Mouse (Mus musculus): ENCODE results near the gene Tmub1. TPM values are rescaled to one million over a fixed set of nuclear protein-coding genes. Genes with fewer than 3 reads are reported as not detected.

Gene Tmub1
- 18.9 and 19.7 TPM in 2 replicates for polyA plus RNA-seq (2016; fragmentation: Nextera tagmentation; extraction: Ambion mirVana)

DNA sequence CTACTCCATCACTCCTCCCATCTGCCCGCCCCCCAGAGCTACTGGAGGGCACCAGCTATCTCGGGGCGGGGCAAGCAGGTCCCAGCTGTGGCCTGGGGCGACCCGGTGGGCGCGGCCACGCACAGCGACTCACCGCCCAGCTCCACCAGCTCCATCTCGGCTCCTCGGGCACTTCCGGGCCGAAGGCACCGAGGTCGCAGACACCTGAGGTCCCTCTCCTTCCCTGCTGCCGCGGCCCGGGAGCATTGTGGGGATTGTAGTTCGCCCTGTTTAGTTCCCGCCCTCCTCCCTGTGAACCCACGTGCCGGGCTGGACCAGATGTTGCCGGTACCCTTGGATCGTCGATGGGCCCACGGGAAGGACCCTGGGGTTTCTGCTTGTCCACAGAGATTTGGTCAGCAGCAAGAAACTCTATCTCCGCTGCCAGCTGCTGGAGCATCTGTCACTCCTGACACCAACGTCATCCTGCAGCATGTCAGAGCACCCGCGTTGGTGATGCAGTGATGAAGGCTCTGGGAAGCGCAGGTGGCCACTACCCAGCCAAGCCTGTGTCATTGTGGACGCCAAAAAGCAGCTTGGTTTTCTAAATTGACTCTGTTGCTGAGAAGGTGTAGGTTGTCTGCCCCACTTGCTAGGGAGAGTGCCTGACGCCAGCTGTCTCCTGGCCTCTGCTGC, at the start of gene Tmub1:
Tmub1 (minus strand) TSS at position 231 of the 675 bp plus-strand sequence.
- H3K27ac ChIP-seq (ENCODE audit: poor library complexity, severe bottlenecking) = peak within 1 kb of the TSS; percentile 45; the same call in 1 of the 2 replicates
- H3K4me1 ChIP-seq (replicated peaks) = peaks cover 27% of the 10 kb centered on the region
- H3K9ac ChIP-seq = peak within 1 kb of the TSS; percentile 64
- peak within 1 kb of the TSS; percentile 83 for H3K4me2 ChIP-seq
- H3K9me3 ChIP-seq (replicated peaks) = no peaks in the 10 kb centered on the region
- 2% methylated on average over 34 of the region's 34 CpGs for WGBS
- peak; percentile 68 for ATAC-seq (ENCODE audit: insufficient number of reproducible peaks, low FRiP score)
- H3K27me3 ChIP-seq (replicated peaks) = no peaks in the 10 kb centered on the region
- peaks cover 16% of the 10 kb centered on the region for H3K36me3 ChIP-seq
- peak within 1 kb of the TSS; percentile 60 for H3K4me3 ChIP-seq

DNA sequence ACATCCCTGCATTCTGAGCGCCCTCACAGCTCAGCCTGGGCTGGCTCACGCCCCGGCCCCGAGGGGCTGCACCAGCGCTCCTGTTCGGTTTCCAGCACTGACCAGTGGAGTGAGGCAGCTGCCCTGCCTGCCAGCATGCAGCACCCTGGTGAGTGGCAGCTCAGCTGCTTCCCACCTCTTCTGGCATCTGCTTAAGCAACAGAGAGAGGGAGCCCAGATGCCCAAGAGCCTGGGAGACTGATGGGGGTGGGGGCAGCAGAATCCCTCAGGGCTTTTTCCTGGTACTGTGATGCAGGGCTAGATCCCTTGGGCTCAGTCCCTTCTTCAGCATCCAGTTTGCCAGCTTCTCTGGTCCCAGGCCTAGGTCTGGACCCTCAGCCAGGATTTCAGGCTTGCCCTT, 49.1 kb upstream of the Tmub1 start:
- no peak for ATAC-seq (ENCODE audit: insufficient number of reproducible peaks, low FRiP score)
- no peak overlapping the region for H3K27ac ChIP-seq (ENCODE audit: poor library complexity, severe bottlenecking)
- WGBS = 69% methylated on average over 6 of the region's 6 CpGs
- H3K4me1 ChIP-seq (replicated peaks) = 0 out of 2 replicates have a peak, but pooled peaks cover 5% of the 10 kb centered on the region
- H3K27me3 ChIP-seq (replicated peaks) = 0 out of 2 replicates have a peak, but pooled peaks cover 6% of the 10 kb centered on the region
- H3K9me3 ChIP-seq (replicated peaks) = no peaks in the 10 kb centered on the region
- H3K9ac ChIP-seq = no peak overlapping the region
- H3K4me2 ChIP-seq = no peak overlapping the region
- H3K4me3 ChIP-seq = no peak overlapping the region
- H3K36me3 ChIP-seq = peaks cover 98% of the 10 kb centered on the region

DNA sequence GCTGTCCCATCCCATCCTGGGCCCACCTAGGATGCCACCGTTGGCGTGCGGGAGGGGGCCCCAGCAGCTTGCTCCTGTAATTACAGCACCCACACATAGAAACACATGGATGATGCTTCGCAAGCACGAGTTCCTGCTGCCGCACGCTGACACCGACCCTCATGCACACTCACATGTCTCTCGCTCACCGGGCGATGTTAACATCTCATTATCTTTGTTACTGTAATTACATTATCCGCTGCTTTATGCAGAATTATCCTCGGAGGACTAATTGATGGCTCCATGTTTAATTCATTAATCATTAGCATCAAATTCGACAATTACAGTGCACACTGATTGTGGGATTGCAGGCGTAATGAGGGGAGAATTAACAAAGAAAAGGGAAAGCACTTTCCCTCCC, 47.4 kb upstream of the Tmub1 start:
- Histone ChIP-seq H3K27ac (ENCODE audit: poor library complexity, severe bottlenecking) (no peak overlapping the region), H3K4me3 (no peak overlapping the region), H3K9me3 (replicated peaks) (no peaks in the 10 kb centered on the region), H3K4me1 (replicated peaks) (0 out of 2 replicates have a peak, but pooled peaks cover 1% of the 10 kb centered on the region), H3K4me2 (no peak overlapping the region), H3K36me3 (peaks cover 98% of the 10 kb centered on the region), H3K9ac (no peak overlapping the region), H3K27me3 (replicated peaks) (no peaks in the 10 kb centered on the region)
- WGBS = 92% methylated on average over 15 of the region's 15 CpGs
- ATAC-seq (ENCODE audit: insufficient number of reproducible peaks, low FRiP score) = no peak

DNA sequence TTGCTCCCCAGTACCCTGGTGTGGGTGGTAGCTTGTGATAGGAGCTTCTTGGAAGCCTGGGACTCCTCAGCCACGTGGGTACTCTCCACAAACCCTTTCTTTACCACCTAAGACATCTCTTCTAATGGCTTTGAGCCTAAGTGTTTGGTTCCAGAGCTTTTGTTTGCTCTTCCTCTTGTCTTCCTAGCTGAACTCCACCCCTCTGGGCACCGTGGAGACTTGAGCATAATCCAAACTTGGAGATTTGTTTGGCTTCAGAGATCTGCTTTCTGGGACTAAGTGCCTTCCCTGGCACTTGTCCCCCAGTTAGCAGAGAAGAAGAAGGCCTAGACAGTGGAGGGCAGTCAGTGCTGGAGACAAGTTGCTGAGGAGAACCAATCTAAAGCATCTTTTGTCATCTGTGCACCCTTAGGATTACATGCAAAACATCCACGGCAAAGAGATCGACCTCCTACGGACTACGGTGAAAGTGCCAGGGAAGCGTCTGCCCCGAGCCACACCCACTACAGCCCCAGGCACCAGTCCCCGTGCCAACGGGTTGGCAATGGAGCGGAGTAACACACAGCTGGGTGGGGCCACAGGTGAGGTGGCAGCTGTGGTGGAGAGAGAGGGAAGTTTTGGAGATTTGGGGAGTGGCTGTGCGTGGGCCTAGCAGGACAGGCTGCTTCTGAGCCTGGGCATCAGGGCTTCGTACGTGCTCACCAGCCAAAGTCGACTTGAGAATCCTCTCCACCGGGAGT, 45.1 kb upstream of the Tmub1 start:
- WGBS = 91% methylated on average over 16 of the region's 16 CpGs
- no peaks in the 10 kb centered on the region for H3K27me3 ChIP-seq (replicated peaks)

DNA sequence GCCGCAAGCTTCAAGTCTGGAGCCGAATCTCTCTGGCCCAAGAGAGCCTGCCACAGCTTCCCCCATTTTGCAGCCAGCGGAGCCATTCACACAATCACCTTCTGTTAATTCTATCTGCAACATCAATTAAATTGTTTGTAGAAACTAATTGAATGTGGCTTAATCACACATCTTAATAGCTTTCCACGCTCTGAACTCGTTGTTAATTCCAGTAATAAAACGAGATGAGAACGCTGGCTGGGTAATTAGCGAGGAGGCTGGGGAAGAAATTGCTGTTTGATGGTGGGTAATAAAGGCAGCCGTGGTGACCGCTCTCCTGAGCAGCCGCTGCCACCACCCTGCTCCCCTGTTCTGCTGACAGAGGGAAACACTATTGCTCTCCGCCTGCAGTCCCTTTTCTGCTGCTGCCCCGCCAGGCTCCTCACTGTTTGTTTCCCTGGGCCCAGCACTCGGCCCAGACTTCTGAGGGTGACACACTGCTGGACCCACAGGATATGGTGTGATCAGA, 42.8 kb upstream of the Tmub1 start:
- H3K4me3 ChIP-seq = no peak overlapping the region
- no peak overlapping the region for H3K4me2 ChIP-seq
- peaks cover 4% of the 10 kb centered on the region; the same call in 1 of the 2 replicates for H3K4me1 ChIP-seq (replicated peaks)
- peaks cover 90% of the 10 kb centered on the region for H3K36me3 ChIP-seq
- H3K27ac ChIP-seq (ENCODE audit: poor library complexity, severe bottlenecking) = no peak overlapping the region
- no peak overlapping the region for H3K9ac ChIP-seq
- no peak for ATAC-seq (ENCODE audit: insufficient number of reproducible peaks, low FRiP score)
- 87% methylated on average over 14 of the region's 14 CpGs for WGBS
- H3K27me3 ChIP-seq (replicated peaks) = 0 out of 2 replicates have a peak, but pooled peaks cover 1% of the 10 kb centered on the region
- no peaks in the 10 kb centered on the region for H3K9me3 ChIP-seq (replicated peaks)

More for the DNA sequence above, 45.1 kb upstream of the Tmub1 start:
- H3K9me3 ChIP-seq (replicated peaks) = no peaks in the 10 kb centered on the region
- H3K9ac ChIP-seq = no peak overlapping the region
- H3K36me3 ChIP-seq = peaks cover 98% of the 10 kb centered on the region
- H3K27ac ChIP-seq (ENCODE audit: poor library complexity, severe bottlenecking) = no peak overlapping the region
- H3K4me2 ChIP-seq = no peak overlapping the region
- ATAC-seq (ENCODE audit: insufficient number of reproducible peaks, low FRiP score) = no peak
- no peaks in the 10 kb centered on the region for H3K4me1 ChIP-seq (replicated peaks)
- H3K4me3 ChIP-seq = no peak overlapping the region

DNA sequence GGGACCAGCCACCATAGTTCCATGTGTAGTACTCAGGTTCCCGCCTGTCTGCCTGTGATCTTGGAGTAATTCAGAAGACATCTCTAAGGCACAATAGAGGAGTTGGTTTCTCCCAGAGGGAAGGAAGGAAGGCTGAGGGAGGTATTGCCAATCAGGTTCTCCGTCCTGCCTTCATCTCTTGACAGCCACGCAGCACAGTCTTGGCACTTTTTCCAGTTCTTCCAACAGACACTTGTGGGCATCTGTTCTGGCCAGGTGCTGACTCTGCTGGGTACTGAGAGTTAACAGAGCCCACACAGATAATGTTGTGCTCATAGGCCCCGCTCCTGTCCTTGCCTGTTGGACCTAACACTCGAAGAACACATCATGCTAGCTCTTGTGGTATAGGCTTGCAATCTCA, 39.1 kb upstream of the Tmub1 start:
- Histone ChIP-seq H3K4me1 (replicated peaks) (peaks cover 23% of the 10 kb centered on the region), H3K4me2 (no peak overlapping the region), H3K4me3 (no peak overlapping the region), H3K27ac (ENCODE audit: poor library complexity, severe bottlenecking) (no peak overlapping the region), H3K27me3 (replicated peaks) (0 out of 2 replicates have a peak, but pooled peaks cover 13% of the 10 kb centered on the region), H3K36me3 (peaks cover 80% of the 10 kb centered on the region), H3K9ac (no peak overlapping the region), H3K9me3 (replicated peaks) (no peaks in the 10 kb centered on the region)
- 75% methylated on average over 5 of the region's 5 CpGs for WGBS
- no peak for ATAC-seq (ENCODE audit: insufficient number of reproducible peaks, low FRiP score)

DNA sequence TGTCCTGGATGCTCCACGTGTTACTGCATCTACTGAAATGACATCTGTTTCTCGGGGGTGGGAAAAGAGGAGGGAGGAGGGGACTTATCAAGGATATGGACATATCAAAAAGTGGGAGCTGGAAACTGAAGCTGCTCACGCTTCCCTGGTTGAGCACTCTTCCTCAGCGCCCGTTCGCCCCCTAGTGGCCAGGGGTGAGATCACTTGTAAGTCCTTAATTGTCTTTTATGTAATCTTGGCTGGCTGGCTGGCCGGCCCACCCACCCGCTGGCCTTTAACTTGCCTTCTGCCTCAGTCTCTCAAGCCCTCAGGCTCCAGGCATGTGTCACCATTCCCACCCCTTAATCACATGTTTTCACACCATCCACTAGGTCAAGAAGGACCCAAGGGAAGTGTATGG, 38.4 kb upstream of the Tmub1 start:
- H3K4me1 ChIP-seq (replicated peaks) = peaks cover 23% of the 10 kb centered on the region
- 4% methylated on average over 8 of the region's 8 CpGs for WGBS

DNA sequence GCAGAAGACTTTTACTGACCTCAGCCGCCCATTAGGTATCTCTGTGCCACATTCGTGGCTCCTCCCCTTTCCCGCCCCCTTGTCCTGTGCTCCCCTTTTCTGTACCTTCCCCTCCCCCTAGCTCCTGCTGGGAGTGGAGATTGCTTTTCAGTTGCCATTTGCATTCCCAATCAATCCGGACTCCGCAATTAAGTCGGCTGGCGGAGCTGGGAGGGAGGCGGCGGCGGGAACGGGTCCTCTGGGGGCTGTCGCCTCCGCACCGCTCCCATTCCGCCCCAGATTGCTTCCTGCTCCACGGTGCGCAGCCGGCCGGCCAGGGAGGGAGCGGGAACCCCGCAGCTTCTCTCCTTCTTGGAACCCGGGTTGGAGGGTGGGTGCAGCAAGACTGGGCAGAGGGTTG, 37.3 kb upstream of the Tmub1 start:
- Histone ChIP-seq H3K27ac (ENCODE audit: poor library complexity, severe bottlenecking) (no peak overlapping the region), H3K4me1 (replicated peaks) (peaks cover 23% of the 10 kb centered on the region), H3K4me2 (peak overlapping the region; percentile 53), H3K9me3 (replicated peaks) (no peaks in the 10 kb centered on the region), H3K27me3 (replicated peaks) (0 out of 2 replicates have a peak, but pooled peaks cover 13% of the 10 kb centered on the region), H3K36me3 (peaks cover 78% of the 10 kb centered on the region), H3K9ac (0 out of 2 replicates have a peak overlapping the region, but pooled peaks have one; percentile 39), H3K4me3 (peak overlapping the region; percentile 15; the same call in 1 of the 2 replicates)
- no peak for ATAC-seq (ENCODE audit: insufficient number of reproducible peaks, low FRiP score)
- WGBS = 25% methylated on average over 22 of the region's 22 CpGs

More for the DNA sequence above, 38.4 kb upstream of the Tmub1 start:
- peaks cover 78% of the 10 kb centered on the region for H3K36me3 ChIP-seq
- no peak for ATAC-seq (ENCODE audit: insufficient number of reproducible peaks, low FRiP score)
- no peak overlapping the region for H3K9ac ChIP-seq
- no peak overlapping the region for H3K4me2 ChIP-seq
- H3K27me3 ChIP-seq (replicated peaks) = 0 out of 2 replicates have a peak, but pooled peaks cover 13% of the 10 kb centered on the region
- no peaks in the 10 kb centered on the region for H3K9me3 ChIP-seq (replicated peaks)
- H3K4me3 ChIP-seq = no peak overlapping the region
- no peak overlapping the region for H3K27ac ChIP-seq (ENCODE audit: poor library complexity, severe bottlenecking)

DNA sequence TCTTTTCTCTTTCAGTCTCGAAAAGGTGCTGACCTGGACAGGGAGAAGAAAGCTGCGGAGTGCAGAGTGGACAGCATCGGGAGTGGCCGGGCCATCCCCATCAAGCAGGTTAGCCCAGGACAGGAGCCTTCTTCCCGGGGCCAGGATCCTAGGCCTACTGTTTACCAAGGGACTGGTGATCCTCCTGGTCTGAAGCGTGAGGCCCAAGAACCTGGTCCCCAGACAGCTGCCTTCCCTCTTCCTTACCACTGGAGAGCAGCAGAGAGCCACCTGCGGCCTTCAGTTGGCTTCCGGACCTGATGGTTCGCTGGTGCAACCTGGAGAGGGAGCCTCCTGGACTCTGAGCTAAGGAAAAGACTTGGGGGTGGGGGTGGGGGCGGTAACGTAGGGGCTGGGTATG, 35.7 kb upstream of the Tmub1 start:
- H3K4me3 ChIP-seq = no peak overlapping the region
- H3K27ac ChIP-seq (ENCODE audit: poor library complexity, severe bottlenecking) = no peak overlapping the region
- 0 out of 2 replicates have a peak, but pooled peaks have one; percentile 7 for ATAC-seq (ENCODE audit: insufficient number of reproducible peaks, low FRiP score)
- peaks cover 78% of the 10 kb centered on the region for H3K36me3 ChIP-seq
- no peaks in the 10 kb centered on the region for H3K9me3 ChIP-seq (replicated peaks)
- 34% methylated on average over 11 of the region's 11 CpGs for WGBS
- H3K27me3 ChIP-seq (replicated peaks) = 0 out of 2 replicates have a peak, but pooled peaks cover 13% of the 10 kb centered on the region
- no peak overlapping the region for H3K4me2 ChIP-seq
- no peak overlapping the region for H3K9ac ChIP-seq
- peaks cover 23% of the 10 kb centered on the region for H3K4me1 ChIP-seq (replicated peaks)

DNA sequence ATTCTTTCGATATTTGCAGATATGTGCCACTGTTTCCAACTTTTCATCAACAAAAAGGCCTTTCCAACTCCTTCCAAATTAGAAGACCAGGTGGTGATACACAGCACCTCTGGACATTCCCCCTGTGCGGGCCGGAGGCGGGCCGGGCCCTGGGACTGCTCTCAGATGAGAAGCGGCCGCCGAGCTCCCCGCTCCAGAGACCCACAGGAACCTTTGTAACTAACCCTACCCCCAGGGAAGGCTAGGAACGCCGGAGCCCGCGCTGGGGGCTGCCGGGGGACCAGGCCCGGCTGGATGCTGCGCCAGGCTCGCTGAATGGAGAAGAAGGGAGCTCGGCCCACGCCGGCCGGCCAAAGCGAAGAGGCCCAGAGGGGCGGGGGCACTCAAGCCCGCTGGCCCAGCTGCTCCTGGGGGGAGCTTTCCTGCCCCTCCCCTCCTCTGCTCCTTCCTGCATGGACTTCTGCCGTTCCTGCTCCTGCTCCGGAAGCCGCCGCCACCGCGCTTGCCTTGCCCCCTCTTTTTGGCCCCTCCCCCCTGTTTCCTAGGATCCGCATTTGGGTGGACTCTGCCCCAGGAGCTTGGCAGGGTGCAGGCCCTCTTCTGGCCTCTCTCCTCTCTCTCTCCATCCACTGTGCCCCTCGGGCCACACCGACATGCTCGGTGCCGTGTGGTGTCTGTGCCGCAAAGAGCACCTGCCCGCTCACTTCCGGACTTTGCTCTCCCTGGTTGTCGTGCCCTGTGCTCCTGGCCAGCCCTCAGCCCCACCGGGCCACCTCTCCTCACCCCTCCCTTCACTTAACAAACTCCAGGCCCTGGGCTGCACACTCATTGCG, 34.8 kb upstream of the Tmub1 start:
- H3K9ac ChIP-seq = no peak overlapping the region
- 0 out of 2 replicates have a peak, but pooled peaks cover 13% of the 10 kb centered on the region for H3K27me3 ChIP-seq (replicated peaks)
- no peak overlapping the region for H3K27ac ChIP-seq (ENCODE audit: poor library complexity, severe bottlenecking)
- no peak overlapping the region for H3K4me3 ChIP-seq
- peak; percentile 9; the same call in 1 of the 2 replicates for ATAC-seq (ENCODE audit: insufficient number of reproducible peaks, low FRiP score)
- H3K9me3 ChIP-seq (replicated peaks) = no peaks in the 10 kb centered on the region
- 57% methylated on average over 41 of the region's 41 CpGs for WGBS
- peaks cover 78% of the 10 kb centered on the region for H3K36me3 ChIP-seq
- H3K4me1 ChIP-seq (replicated peaks) = peaks cover 23% of the 10 kb centered on the region
- no peak overlapping the region for H3K4me2 ChIP-seq
